ENCODE assay signal across 23 mouse cellular contexts in the genomic region with DNA sequence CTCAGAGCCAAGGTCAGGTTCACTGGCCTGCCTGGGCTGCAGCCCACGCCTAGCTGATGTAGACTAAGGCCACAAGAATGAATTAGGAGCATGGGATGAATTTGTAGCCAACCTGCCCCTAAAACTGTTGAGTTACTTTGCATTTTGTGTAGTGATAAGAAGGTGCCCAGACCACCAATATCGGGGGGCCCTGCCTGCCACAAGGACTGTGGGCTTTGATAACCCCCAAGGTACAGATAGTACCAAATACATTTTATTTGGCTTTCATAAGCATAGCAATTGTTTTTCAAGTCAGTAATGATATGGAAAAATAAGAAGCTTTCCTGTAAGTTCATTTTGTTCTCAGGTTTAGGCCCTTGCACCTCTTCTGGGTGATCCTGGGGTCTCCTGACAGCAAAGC. TPM values are rescaled to one million over a fixed set of nuclear protein-coding genes. Genes with fewer than 3 reads are reported as not detected.
A peak's percentile ranks its signal among the peaks of the same experiment; 100 is the strongest.
DNase-seq lines count a peak whose midpoint lies in the region; ATAC-seq and TF ChIP-seq lines count a peak whose summit lies in the region.
"Had no signal": no experiment of that assay in that cellular context is flagged by ENCODE, and none has a peak within 500 bp of the region (broad histone marks: within the 10 kb centered on the region; RNA-seq: fewer than 3 reads in every experiment).

No protein-coding gene starts in this region.

- H3K4me1 ChIP-seq in heart, embryonic 12.5 days (replicated peaks): peaks cover 63% of the 10 kb centered on the region
- peaks cover 38% of the 10 kb centered on the region for H3K4me1 ChIP-seq in brown adipose tissue, adult 24 weeks (ENCODE audit: control insufficient read depth, insufficient read depth, insufficient read length, low read length)
- H3K4me1 ChIP-seq in liver, embryonic 11.5 days (replicated peaks; ENCODE audit: control insufficient read depth, insufficient read depth, low read length): peaks cover 57% of the 10 kb centered on the region
- H3K4me1 ChIP-seq in cerebellum, adult 2 months (ENCODE audit: control insufficient read depth, insufficient read depth, low read length): no peaks in the 10 kb centered on the region

- DNase-seq in heart, adult 9 months (ENCODE audit: low spot score in 2 of 2): no peak
- DNase-seq in liver, embryonic 11.5 days (ENCODE audit: low spot score): no peak
- no peak for DNase-seq in cerebellum, adult 2 months
- no peak for DNase-seq in lung, postnatal 36 days
- DNase-seq in thymus, adult 18-20 months: no peak
- DNase-seq: adrenal gland, postnatal 10 days; B cell, adult 2 months; cerebellum, adult 11 months; cerebellum, postnatal 25 days; gastrocnemius, postnatal 14 days; kidney, adult 11 months; kidney, postnatal 14 days; lung, postnatal 14 days; thymus, postnatal 25 days had no signal

- no peak for TF ChIP-seq CTCF in cerebellum, adult 2 months (IDR thresholded peaks at IDR 0.05; ENCODE audit: borderline replicate concordance, insufficient read depth, low read depth, low read length)

- peaks cover 20% of the 10 kb centered on the region for H3K36me3 ChIP-seq in heart, embryonic 12.5 days
- H3K36me3 ChIP-seq in liver, embryonic 11.5 days (ENCODE audit: control insufficient read depth, insufficient read depth, low read length): no peaks in the 10 kb centered on the region
- H3K36me3 ChIP-seq: hindbrain, embryonic 10.5 days had no signal

- no peaks in the 10 kb centered on the region for H3K27me3 ChIP-seq in heart, embryonic 12.5 days (replicated peaks)
- no peaks in the 10 kb centered on the region for H3K27me3 ChIP-seq in liver, embryonic 11.5 days (replicated peaks; ENCODE audit: control insufficient read depth, insufficient read depth, low read length)
- no peaks in the 10 kb centered on the region for H3K27me3 ChIP-seq in cerebellum, adult 2 months (ENCODE audit: control insufficient read depth, insufficient read depth, low read length)
- H3K27me3 ChIP-seq: forebrain, embryonic 13.5 days; heart, embryonic 15.5 days had no signal

- no peak overlapping the region for H3K4me2 ChIP-seq in heart, embryonic 12.5 days
- H3K4me2 ChIP-seq in liver, embryonic 11.5 days: peak overlapping the region; percentile 21
- H3K4me2 ChIP-seq: forebrain, embryonic 13.5 days; heart, embryonic 15.5 days had no signal

- no peak overlapping the region for H3K9ac ChIP-seq in heart, embryonic 12.5 days
- H3K9ac ChIP-seq in liver, embryonic 11.5 days (ENCODE audit: low read depth, low read length): peak overlapping the region; percentile 7
- H3K9ac ChIP-seq: forebrain, embryonic 13.5 days; heart, embryonic 15.5 days had no signal

- no peak overlapping the region for H3K4me3 ChIP-seq in heart, embryonic 12.5 days
- H3K4me3 ChIP-seq in brown adipose tissue, adult 24 weeks (ENCODE audit: insufficient read depth, low read depth, low read length): no peak overlapping the region
- H3K4me3 ChIP-seq in liver, embryonic 11.5 days (ENCODE audit: low read depth, low read length): no peak overlapping the region
- no peak overlapping the region for H3K4me3 ChIP-seq in cerebellum, adult 2 months (replicated peaks; ENCODE audit: insufficient read depth, low read depth, low read length)
- H3K4me3 ChIP-seq: forebrain, embryonic 13.5 days; heart, embryonic 15.5 days; hindbrain, embryonic 10.5 days; layer of hippocampus, adult 2 months had no signal

- 0 out of 2 replicates have a peak overlapping the region, but pooled peaks have one; percentile 7 for H3K27ac ChIP-seq in heart, embryonic 12.5 days (ENCODE audit: poor library complexity, severe bottlenecking)
- peak overlapping the region; percentile 83 for H3K27ac ChIP-seq in brown adipose tissue, adult 24 weeks (replicated peaks; ENCODE audit: low read depth, low read length)
- H3K27ac ChIP-seq in liver, embryonic 11.5 days (ENCODE audit: low read depth, low read length): peak overlapping the region; percentile 53
- H3K27ac ChIP-seq in cerebellum, adult 2 months (ENCODE audit: insufficient read depth, low read length): no peak overlapping the region
- H3K27ac ChIP-seq: forebrain, embryonic 13.5 days; heart, embryonic 15.5 days; hindbrain, embryonic 10.5 days; layer of hippocampus, adult 2 months had no signal

- WGBS in heart, embryonic 12.5 days: 65% methylated on average over 2 of the region's 2 CpGs
- 49% methylated on average over 2 of the region's 2 CpGs for WGBS in liver, embryonic 11.5 days
- 93% methylated on average over 2 of the region's 2 CpGs for WGBS in cerebellum, adult 2 months

- no peak for ATAC-seq in heart, embryonic 12.5 days (ENCODE audit: insufficient number of reproducible peaks, low FRiP score)
- ATAC-seq in liver, embryonic 11.5 days (replicated peaks; ENCODE audit: low FRiP score): peak; percentile 67
- ATAC-seq in megakaryocyte progenitor cell, adult 5-6 weeks (replicated peaks; ENCODE audit: poor library complexity): peak; percentile 67
- ATAC-seq: forebrain, embryonic 13.5 days; midbrain, embryonic 16.5 days had no signal

- H3K9me3 ChIP-seq in heart, embryonic 12.5 days (replicated peaks): no peaks in the 10 kb centered on the region
- no peaks in the 10 kb centered on the region for H3K9me3 ChIP-seq in liver, embryonic 11.5 days (ENCODE audit: control insufficient read depth, low read length)
- H3K9me3 ChIP-seq: forebrain, embryonic 13.5 days; heart, embryonic 15.5 days; hindbrain, embryonic 10.5 days had no signal

- no peak for TF ChIP-seq POLR2A in cerebellum, adult 2 months (IDR thresholded peaks at IDR 0.05; ENCODE audit: borderline replicate concordance, insufficient read depth, low read length)

RNA-seq across cellular contexts. Expression of gene Eng, which starts 12.5 kb away (rescaled TPM):
- polyA plus RNA-seq in heart, embryonic 12.5 days (2016; fragmentation: Nextera tagmentation; extraction: Ambion mirVana): 159 and 168 TPM in 2 replicates
- 22.4 and 28.7 TPM in 2 replicates for polyA plus RNA-seq in brown adipose tissue, adult 24 weeks (2012; ENCODE audit: insufficient read depth, insufficient read length, missing spikeins)
- polyA plus RNA-seq in liver, embryonic 11.5 days (2014; fragmentation: Nextera tagmentation; extraction: Ambion mirVana): 39.2 and 40.1 TPM in 2 replicates
- 14.7 and 15.5 TPM in 2 replicates for total RNA-seq in megakaryocyte progenitor cell, adult 5-6 weeks (2015)
- total RNA-seq in megakaryocyte progenitor cell, adult 5-6 weeks (2017): 6.9 and 8.5 TPM in 2 replicates
- polyA plus RNA-seq in cerebellum, adult 2 months (2012; rRNA removed): 28.0 and 31.6 TPM in 2 replicates
- total RNA-seq: neutrophil, adult 5-6 weeks had no signal

RNA-seq across cellular contexts. Expression of gene Ak1, which starts 37.3 kb away (rescaled TPM):
- 285 and 294 TPM in 2 replicates for polyA plus RNA-seq in heart, embryonic 12.5 days (2016; fragmentation: Nextera tagmentation; extraction: Ambion mirVana)
- 87.5 and 109 TPM in 2 replicates for polyA plus RNA-seq in brown adipose tissue, adult 24 weeks (2012; ENCODE audit: insufficient read depth, insufficient read length, missing spikeins)
- 6.7 and 8.3 TPM in 2 replicates for polyA plus RNA-seq in liver, embryonic 11.5 days (2014; fragmentation: Nextera tagmentation; extraction: Ambion mirVana)
- 0.12 and 1.8 TPM in 2 replicates for total RNA-seq in megakaryocyte progenitor cell, adult 5-6 weeks (2015)
- 0.12 and 0.14 TPM in 2 replicates for total RNA-seq in megakaryocyte progenitor cell, adult 5-6 weeks (2017)
- 127 and 132 TPM in 2 replicates for polyA plus RNA-seq in cerebellum, adult 2 months (2012; rRNA removed)
- total RNA-seq: neutrophil, adult 5-6 weeks had no signal

RNA-seq across cellular contexts. Expression of gene Fpgs, which starts 45.1 kb away (rescaled TPM):
- 18.7 and 20.3 TPM in 2 replicates for polyA plus RNA-seq in heart, embryonic 12.5 days (2016; fragmentation: Nextera tagmentation; extraction: Ambion mirVana)
- polyA plus RNA-seq in brown adipose tissue, adult 24 weeks (2012; ENCODE audit: insufficient read depth, insufficient read length, missing spikeins): 2.8 and 2.9 TPM in 2 replicates
- polyA plus RNA-seq in liver, embryonic 11.5 days (2014; fragmentation: Nextera tagmentation; extraction: Ambion mirVana): 46.2 and 47.1 TPM in 2 replicates
- total RNA-seq in megakaryocyte progenitor cell, adult 5-6 weeks (2015): 18.0 and 19.1 TPM in 2 replicates
- 20.7 and 27.4 TPM in 2 replicates for total RNA-seq in megakaryocyte progenitor cell, adult 5-6 weeks (2017)
- polyA plus RNA-seq in cerebellum, adult 2 months (2012; rRNA removed): 19.2 and 19.7 TPM in 2 replicates

RNA-seq across cellular contexts. Expression of gene Cdk9, which starts 54.0 kb away (rescaled TPM):
- 67.5 and 73.3 TPM in 2 replicates for polyA plus RNA-seq in heart, embryonic 12.5 days (2016; fragmentation: Nextera tagmentation; extraction: Ambion mirVana)
- polyA plus RNA-seq in brown adipose tissue, adult 24 weeks (2012; ENCODE audit: insufficient read depth, insufficient read length, missing spikeins): 27.3 and 27.6 TPM in 2 replicates
- polyA plus RNA-seq in liver, embryonic 11.5 days (2014; fragmentation: Nextera tagmentation; extraction: Ambion mirVana): 83.4 and 84.5 TPM in 2 replicates
- total RNA-seq in megakaryocyte progenitor cell, adult 5-6 weeks (2015): 63.4 and 79.2 TPM in 2 replicates
- 39.3 and 42.5 TPM in 2 replicates for total RNA-seq in megakaryocyte progenitor cell, adult 5-6 weeks (2017)
- 170 and 186 TPM in 2 replicates for polyA plus RNA-seq in cerebellum, adult 2 months (2012; rRNA removed)

RNA-seq across cellular contexts. Expression of gene St6galnac6, which starts 59.4 kb away (rescaled TPM):
- polyA plus RNA-seq in heart, embryonic 12.5 days (2016; fragmentation: Nextera tagmentation; extraction: Ambion mirVana): 31.6 and 35.3 TPM in 2 replicates
- polyA plus RNA-seq in brown adipose tissue, adult 24 weeks (2012; ENCODE audit: insufficient read depth, insufficient read length, missing spikeins): 79.5 and 87.3 TPM in 2 replicates
- polyA plus RNA-seq in liver, embryonic 11.5 days (2014; fragmentation: Nextera tagmentation; extraction: Ambion mirVana): 9.6 and 10.6 TPM in 2 replicates
- 7.9 and 9.4 TPM in 2 replicates for total RNA-seq in megakaryocyte progenitor cell, adult 5-6 weeks (2015)
- 19.0 and 24.4 TPM in 2 replicates for total RNA-seq in megakaryocyte progenitor cell, adult 5-6 weeks (2017)
- polyA plus RNA-seq in cerebellum, adult 2 months (2012; rRNA removed): 89.5 TPM in 2 replicates
